Mouse (Mus musculus) left cerebral cortex, postnatal 25 days (tissue): Measurements from ENCODE around the gene Nipsnap2. TPM values are rescaled to one million over a fixed set of nuclear protein-coding genes. Genes with fewer than 3 reads are reported as not detected.
"Not testable (repeated sequence)": the region's sequence is repeated elsewhere in the genome, so short reads cannot be mapped to it uniquely, and the experiment has no call there.

Experiments
- DNase-seq, 2 experiments: peaks; one replicate each; pipeline ENCODE4 v3.0.0; 2022; ENCODE audit warnings: low spot score in 2 of 2, mixed read lengths in 1 of 2
- intact Hi-C: fragments of 180-260 bp; cut with DNase I; formaldehyde crosslinking; loops from one replicate; pipeline ENCODE4 v1.15.1; 2025
- total RNA-seq, 2 experiments: library from RNA; stranded (reverse); gene quantifications; 2 replicates each; pipeline ENCODE4 v1.2.3; 2021

Gene Nipsnap2
- 10 to 100 TPM; 76.9 to 79.4 TPM for total RNA-seq

DNA sequence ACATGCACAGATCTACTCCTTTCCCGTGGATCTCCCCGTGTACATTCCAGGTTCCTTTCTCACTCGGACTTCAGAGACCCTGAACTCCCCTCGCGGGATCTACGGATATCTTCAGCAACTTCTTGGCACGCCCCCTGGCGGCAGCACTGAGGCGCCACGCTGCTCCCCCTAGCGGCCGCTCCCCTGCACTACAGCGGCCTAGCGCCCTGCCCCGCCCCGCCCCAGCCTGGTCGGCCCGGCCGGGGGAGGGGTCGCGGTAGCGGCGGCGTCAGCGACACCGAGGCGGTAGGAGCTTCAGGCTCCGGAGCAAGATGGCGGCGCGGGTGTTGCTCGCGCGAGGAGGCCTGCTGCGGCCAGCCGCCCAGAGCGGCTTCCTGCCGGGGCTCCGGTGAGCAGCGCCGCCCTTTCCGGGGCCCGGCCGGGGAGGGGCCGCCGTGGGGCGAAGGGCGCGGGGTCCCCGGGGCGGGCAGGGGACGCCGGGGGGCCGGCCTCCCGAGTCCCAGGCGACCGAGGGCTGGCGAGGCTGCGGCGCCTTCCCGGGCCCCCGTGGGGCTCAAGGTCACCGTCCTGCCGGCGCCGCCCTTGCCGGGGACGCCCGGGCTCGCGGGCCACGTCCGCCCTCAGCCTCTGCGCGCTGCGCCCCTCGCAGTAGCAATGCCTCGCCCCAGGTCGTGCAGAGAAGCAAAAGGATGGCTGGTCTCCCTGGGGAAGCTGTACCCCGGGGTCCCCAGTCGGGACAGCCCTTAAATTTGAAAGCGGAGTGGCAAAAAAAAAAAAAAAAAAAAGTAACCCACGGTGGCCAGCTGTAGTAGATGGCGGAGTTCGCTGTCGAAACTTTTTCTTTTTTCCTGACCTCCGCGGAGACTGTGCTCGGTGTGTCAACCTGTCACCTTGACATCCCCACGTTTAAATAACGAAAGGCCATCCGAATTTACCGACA, at the start of gene Nipsnap2:
TSS of gene Nipsnap2 (plus strand) at position 230 of the 940 bp plus-strand sequence.
- intact Hi-C loops = loop anchor here (1.0 to 2.0 kb wide), 2 partner anchors 10 to 114 kb away; partner anchors contain the start of gene Mrps17
- DNase-seq = peak; percentile 90 to 92

DNA sequence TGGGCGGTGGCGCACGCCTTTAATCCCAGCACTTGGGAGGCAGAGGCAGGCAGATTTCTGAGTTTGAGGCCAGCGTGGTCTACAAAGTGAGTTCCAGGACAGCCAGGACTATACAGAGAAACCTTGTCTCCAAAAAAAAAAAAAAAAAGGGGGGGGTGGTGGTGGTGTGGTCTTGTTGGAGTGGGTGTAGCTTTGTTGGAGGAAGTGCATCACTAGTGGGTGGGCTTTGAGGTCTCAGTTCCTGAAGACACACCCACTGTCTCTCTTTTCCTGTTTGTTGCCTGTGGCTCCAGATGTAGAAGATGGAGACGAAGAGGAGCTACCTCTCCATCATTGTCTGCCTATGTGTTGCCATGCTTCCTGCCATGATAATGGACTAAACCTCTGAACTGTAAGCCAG, 39.7 kb upstream of the Nipsnap2 start:
- intact Hi-C loops = not testable (repeated sequence)

DNA sequence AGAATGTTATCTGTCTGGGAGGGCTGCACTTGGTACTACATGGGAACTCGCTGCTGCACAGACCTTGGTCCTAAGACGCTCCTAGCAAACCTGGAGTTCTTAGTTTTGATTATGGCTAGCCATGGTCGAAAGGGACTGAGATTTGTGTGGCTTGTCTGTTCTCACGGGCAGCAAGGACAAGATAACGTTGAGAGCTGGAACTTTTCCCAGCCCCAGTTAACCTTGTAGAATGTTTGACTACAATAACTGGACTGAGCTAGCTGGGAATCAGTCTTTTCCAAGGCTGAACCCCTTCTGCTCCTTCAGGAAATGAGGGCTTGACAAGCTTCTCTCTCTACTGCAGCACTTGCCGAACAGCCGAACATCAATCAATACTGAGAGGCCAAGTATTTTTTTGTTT, 37.2 kb upstream of the Nipsnap2 start:
- intact Hi-C loops = no loop called here
- DNase-seq = no peak

More for the DNA sequence above, 39.7 kb upstream of the Nipsnap2 start:
- DNase-seq = not testable (repeated sequence)

GRCm38 (mm10) chr5:129690528-129690927, 34.3 kb upstream of the Nipsnap2 start:
- no peak for DNase-seq
- intact Hi-C loops = no loop called here

DNA sequence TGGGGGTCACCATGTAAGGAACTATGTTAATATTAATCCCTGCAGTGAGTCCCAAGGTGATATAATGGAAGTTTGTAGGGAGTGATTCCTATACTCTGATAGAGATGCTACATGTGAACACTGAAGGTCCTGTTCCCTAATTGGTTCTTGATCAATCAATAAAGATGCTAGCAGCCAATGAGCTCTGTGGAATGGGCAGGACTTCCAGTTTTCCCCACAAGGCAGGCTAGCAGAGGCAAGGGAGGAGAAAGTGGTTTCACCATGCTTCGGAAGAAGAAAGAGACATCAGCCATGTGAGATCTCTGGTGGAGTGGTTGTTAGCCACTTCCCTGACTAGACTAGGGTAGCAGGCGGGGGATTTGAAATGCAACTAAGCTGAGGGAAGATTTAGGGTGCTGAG, 24.4 kb upstream of the Nipsnap2 start:
- no peak for DNase-seq
- intact Hi-C loops = no loop called here

GRCm38 (mm10) chr5:129701706-129702105, 23.2 kb upstream of the Nipsnap2 start:
- intact Hi-C loops = no loop called here
- DNase-seq = no peak

GRCm38 (mm10) chr5:129703368-129703767, 21.5 kb upstream of the Nipsnap2 start:
- no peak for DNase-seq
- intact Hi-C loops = no loop called here

DNA sequence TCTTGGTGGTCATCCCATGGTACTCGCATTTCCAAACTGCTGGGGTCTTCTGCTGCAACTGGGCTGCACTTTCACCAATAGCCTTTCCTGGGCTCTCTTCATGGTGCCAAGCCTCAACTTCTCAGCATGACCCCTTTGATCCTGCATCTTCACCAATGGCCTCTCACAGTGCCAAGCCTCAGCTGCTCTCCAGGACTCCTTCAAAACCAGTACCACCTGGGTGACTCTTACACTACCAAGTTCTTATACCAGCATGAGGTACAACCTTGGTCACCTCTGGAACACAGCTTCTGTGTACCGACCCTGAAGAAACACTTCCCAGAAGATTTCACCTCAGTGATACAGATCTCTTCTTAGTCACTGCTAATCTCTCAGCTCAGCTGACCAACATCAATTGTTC, 16.5 kb upstream of the Nipsnap2 start, which contains the start of gene Sept14:
TSS of gene Sept14 (minus strand) at position 101 of the 400 bp plus-strand sequence.
- intact Hi-C loops = no loop called here

DNA sequence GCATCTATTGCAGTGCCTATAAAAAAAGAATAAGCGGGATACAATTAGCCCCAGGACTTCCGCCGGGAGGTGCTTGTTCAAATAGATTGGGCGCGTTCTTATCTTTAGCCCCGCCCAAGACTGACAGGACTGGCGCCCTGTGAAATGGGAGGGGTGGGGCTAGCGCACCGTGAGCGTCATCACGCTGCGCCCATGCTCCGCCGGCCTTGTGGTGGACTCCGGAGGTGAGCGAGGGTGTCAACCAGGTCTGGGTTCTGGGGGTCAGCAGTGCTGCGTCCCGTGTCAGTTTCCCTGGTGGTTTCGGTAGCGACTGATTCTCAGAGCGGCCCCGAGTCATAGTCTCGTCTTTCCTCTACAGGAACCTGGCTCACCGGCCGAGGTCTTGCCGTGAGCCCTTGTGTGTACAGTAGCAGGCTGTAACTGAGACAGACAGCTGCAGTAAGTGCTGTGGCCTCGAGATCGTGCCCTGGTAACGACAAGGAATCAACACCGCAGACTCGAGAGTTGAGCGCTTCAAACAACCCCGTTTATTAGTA, 9.5 kb upstream of the Nipsnap2 start, which contains the start of gene Mrps17:
TSS of gene Mrps17 (plus strand) at position 172 of the 536 bp plus-strand sequence.
- intact Hi-C loops = loop anchor here (1.0 to 10.0 kb wide), 3 partner anchors 10 to 539 kb away; partner anchors contain the start of genes Nipsnap2, Sbds, Tyw1 and Zfp11
- DNase-seq = peak; percentile 90 to 96

More for the DNA sequence above, 16.5 kb upstream of the Nipsnap2 start, which contains the start of gene Sept14:
- DNase-seq = no peak

GRCm38 (mm10) chr5:129717016-129717415, 7.8 kb upstream of the Nipsnap2 start:
- intact Hi-C loops = loop anchor here (5.0 to 10.0 kb wide), 2 partner anchors 45 to 538 kb away; partner anchors contain the start of genes Sbds, Tyw1 and Zfp11
- no peak for DNase-seq

DNA sequence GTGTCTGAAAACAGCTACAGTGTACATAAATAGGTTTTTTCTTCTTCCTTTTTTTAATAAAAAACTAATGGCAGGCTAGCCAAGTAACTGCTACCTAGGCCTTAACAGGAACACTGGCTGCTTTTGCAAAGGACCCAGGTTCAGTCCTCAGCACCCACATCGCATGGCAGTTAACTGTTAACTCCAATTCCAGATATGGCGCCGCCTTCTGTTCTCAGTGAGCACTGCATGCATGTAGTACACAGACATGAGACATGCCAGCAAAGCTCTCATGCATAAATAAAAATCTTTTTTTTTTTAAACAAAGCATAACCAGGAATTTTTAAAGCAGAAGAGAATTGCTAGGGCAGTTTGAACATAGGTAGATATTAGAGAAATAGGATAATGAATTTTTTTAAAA, 4.7 kb upstream of the Nipsnap2 start:
- no peak for DNase-seq
- intact Hi-C loops = no loop called here

- intact Hi-C loops = loop anchor here (2.0 kb wide), 1 partner anchor 113 kb away; no protein-coding TSS in a partner anchor
- DNase-seq = no peak
Measured at GRCm38 (mm10) chr5:129724268-129724667, 595 bp upstream of the Nipsnap2 start.

DNA sequence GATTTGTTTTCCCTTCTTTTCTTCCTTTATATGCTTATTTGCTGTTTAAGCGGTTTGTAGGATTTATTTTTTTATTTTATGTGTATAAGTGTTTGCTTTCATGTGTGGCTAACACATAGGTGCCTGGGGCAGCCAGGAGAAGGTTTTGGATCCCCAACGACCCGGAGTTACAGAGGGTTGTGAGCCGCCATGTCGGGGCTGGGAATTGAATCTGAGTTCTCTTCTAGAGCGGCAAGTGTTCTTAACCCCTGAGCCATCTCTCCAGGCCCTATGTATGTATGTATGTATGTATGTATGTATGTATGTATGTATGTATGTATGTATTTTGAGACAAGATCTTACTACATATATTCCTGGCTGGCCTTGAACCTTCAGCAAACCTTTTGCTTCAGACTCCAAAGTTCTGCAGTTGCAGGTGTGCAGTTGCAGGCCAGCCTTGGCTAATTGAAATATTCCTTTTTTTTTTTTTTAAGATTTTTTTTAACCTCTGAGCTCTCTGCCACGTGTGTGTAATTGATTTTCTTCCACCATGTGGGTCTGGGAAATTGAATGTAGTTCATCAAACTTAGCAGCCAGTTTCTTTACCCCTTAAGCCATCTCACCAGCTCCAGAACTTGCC, 1.0 kb downstream of the Nipsnap2 start:
- no peak for DNase-seq
- intact Hi-C loops = loop anchor here (1.0 to 2.0 kb wide), 2 partner anchors 11 to 115 kb away; partner anchors contain the start of gene Mrps17

DNA sequence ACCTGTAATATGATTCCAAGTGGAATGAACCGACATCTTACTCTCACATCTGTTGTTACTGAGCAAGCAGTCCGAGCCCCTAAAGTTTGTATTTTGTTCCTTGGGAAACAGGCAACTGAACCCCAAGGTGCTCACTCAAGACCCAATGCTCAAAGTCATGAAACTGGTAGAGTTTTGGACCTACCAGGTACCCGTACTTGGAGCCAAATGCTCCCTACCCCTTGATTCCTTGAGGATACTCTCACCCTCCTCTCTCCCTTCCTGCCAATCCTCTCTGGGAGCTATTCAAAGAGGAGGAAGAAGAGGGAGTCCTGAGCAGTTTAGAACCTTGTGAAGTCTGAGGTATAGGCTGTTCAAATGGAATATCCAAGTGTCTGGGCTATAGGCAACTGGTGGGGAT, 1.9 kb downstream of the Nipsnap2 start:
- no peak for DNase-seq
- intact Hi-C loops = no loop called here

GRCm38 (mm10) chr5:129729286-129729685, 4.4 kb downstream of the Nipsnap2 start:
- intact Hi-C loops = no loop called here

GRCm38 (mm10) chr5:129730344-129730743, 5.5 kb downstream of the Nipsnap2 start:
- no peak for DNase-seq
- intact Hi-C loops = no loop called here

More at GRCm38 (mm10) chr5:129729286-129729685, 4.4 kb downstream of the Nipsnap2 start:
- DNase-seq = no peak

DNA sequence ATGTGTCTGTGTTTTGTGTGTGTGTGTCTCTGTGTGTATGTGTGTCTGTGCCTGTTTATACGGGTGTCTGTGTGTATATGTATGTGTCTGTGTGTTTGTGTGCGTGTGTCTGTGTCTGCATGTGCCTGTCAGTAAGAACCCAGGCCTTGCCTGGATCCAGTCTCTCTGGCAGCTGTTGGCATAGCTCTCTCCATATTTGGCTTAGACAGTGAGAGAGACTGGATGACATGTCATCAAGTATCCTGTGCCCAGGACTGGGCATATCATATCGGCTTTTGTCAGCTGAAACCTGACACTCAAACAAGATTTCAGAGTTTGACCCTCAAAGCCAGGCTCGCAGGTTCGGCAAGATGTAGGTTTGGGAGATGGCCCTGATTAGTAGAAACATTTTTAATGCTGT, 6.2 kb downstream of the Nipsnap2 start:
- intact Hi-C loops = no loop called here
- DNase-seq = no peak

GRCm38 (mm10) chr5:129740976-129741375, 16.1 kb downstream of the Nipsnap2 start:
- intact Hi-C loops = loop anchor here (2.0 kb wide), 1 partner anchor 128 kb away; no protein-coding TSS in a partner anchor
- DNase-seq = peak in 1 of 2 experiments; percentile 28

GRCm38 (mm10) chr5:129742903-129743488, 18.1 kb downstream of the Nipsnap2 start:
- DNase-seq = no peak
- intact Hi-C loops = no loop called here
